Mouse (Mus musculus): ENCODE measurements around the gene Asb7. TPM values are rescaled to one million over a fixed set of nuclear protein-coding genes. Genes with fewer than 3 reads are reported as not detected.

Asb7 gene
- polyA plus RNA-seq, 1 experiment from 2014 or later = 17.1 TPM

DNA sequence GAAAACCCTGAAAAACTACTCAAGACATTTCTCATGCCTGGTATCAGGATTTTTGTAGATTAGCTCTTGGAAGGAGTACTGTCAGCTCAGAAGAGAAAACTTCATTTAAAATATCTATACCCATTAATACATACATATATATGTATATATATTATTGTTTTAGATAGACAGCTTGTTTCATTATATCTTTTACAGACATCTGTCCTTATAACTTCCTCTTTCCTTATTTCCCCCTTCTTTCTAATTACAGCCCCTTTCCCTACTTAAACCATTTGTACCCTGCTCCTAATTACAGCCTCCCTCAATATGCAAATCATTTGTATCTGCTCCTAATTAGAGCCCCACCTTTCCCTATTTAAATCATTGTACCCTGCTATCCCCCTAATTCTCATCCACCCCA, 22.3 kb downstream of the Asb7 start:
- no peak overlapping the region for H3K27ac ChIP-seq (ENCODE audit: low read depth, low read length)
- DNase-seq (ENCODE audit: low spot score) (no peak), ATAC-seq (ENCODE audit: low FRiP score) (no peak)
- no peaks in the 10 kb centered on the region for H3K27me3 ChIP-seq (ENCODE audit: control insufficient read depth, insufficient read depth, low read length)
- no peak overlapping the region for H3K9ac ChIP-seq (ENCODE audit: low read depth, low read length)
- no peak overlapping the region for H3K4me2 ChIP-seq (replicated peaks; ENCODE audit: low read depth, low read length)
- H3K4me1 ChIP-seq (replicated peaks; ENCODE audit: control insufficient read depth, insufficient read depth, low read length) = no peaks in the 10 kb centered on the region
- no peak overlapping the region for H3K4me3 ChIP-seq (ENCODE audit: low read depth, low read length)
- no peaks in the 10 kb centered on the region for H3K9me3 ChIP-seq (ENCODE audit: control insufficient read depth, low read length)
- H3K36me3 ChIP-seq (ENCODE audit: control insufficient read depth, insufficient read depth, low read length) = peaks cover 2% of the 10 kb centered on the region; the same call in 1 of the 2 replicates

DNA sequence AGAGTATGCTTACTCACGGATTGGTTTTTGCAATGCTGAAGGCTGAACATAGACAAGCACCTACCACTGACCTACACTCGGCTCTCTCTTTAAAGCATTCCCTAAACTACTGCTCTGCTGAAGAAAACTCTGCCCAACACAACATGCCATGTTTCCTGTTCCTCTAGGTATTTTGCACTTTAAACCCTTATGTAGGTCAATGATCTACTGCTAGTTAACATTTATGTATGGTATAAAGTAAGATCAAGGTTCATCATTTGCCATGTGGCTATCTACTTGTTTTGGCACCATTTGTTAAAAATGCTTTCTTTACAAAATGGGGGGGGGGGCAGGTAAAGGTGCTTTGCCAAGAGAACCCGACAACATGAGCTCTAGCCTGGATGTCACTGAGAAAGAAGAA, 25.8 kb downstream of the Asb7 start:
- H3K4me2 ChIP-seq (replicated peaks; ENCODE audit: low read depth, low read length) = no peak overlapping the region
- no peak overlapping the region for H3K9ac ChIP-seq (ENCODE audit: low read depth, low read length)
- no peaks in the 10 kb centered on the region for H3K36me3 ChIP-seq (ENCODE audit: control insufficient read depth, insufficient read depth, low read length)
- ATAC-seq (ENCODE audit: low FRiP score) (no peak), DNase-seq (ENCODE audit: low spot score) (no peak)
- no peaks in the 10 kb centered on the region for H3K4me1 ChIP-seq (replicated peaks; ENCODE audit: control insufficient read depth, insufficient read depth, low read length)
- no peaks in the 10 kb centered on the region for H3K27me3 ChIP-seq (ENCODE audit: control insufficient read depth, insufficient read depth, low read length)
- no peak overlapping the region for H3K27ac ChIP-seq (ENCODE audit: low read depth, low read length)
- WGBS = 92% methylated on average over 3 of the region's 3 CpGs
- H3K4me3 ChIP-seq (ENCODE audit: low read depth, low read length) = no peak overlapping the region
- H3K9me3 ChIP-seq (ENCODE audit: control insufficient read depth, low read length) = no peaks in the 10 kb centered on the region

DNA sequence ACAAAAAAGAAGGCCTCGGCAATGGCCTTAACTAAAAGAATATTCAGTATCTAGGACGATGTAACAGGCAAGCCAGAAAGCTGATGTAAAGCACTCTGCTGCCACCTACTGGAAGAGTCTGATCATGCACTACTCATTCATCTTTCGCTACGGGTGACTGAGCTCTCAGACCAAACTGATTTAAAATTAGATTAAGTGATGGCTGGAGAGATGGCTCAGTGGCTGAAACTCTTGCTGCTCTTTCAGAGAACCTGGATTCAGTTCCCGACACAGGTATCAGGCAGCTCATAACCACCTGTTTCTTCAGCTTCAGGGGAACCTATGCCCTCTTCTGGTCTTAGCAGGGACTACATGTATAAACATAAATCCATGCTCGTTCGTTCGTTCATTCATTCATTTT, 27.8 kb downstream of the Asb7 start:
- Histone ChIP-seq H3K9ac (ENCODE audit: low read depth, low read length) (no peak overlapping the region), H3K4me1 (replicated peaks; ENCODE audit: control insufficient read depth, insufficient read depth, low read length) (no peaks in the 10 kb centered on the region), H3K9me3 (ENCODE audit: control insufficient read depth, low read length) (no peaks in the 10 kb centered on the region), H3K4me2 (replicated peaks; ENCODE audit: low read depth, low read length) (no peak overlapping the region), H3K27ac (ENCODE audit: low read depth, low read length) (no peak overlapping the region), H3K4me3 (ENCODE audit: low read depth, low read length) (no peak overlapping the region), H3K36me3 (ENCODE audit: control insufficient read depth, insufficient read depth, low read length) (no peaks in the 10 kb centered on the region), H3K27me3 (ENCODE audit: control insufficient read depth, insufficient read depth, low read length) (no peaks in the 10 kb centered on the region)
- peak; percentile 87 for DNase-seq (ENCODE audit: low spot score)
- ATAC-seq (ENCODE audit: low FRiP score) = 0 out of 2 replicates have a peak, but pooled peaks have one; percentile 30
- 25% methylated on average over 8 of the region's 8 CpGs for WGBS

GRCm38 (mm10) chr7:66660972-66661371, 28.4 kb downstream of the Asb7 start:
- ATAC-seq (ENCODE audit: low FRiP score) (no peak), DNase-seq (ENCODE audit: low spot score) (no peak)
- Histone ChIP-seq H3K9ac (ENCODE audit: low read depth, low read length) (no peak overlapping the region), H3K27me3 (ENCODE audit: control insufficient read depth, insufficient read depth, low read length) (no peaks in the 10 kb centered on the region), H3K4me1 (replicated peaks; ENCODE audit: control insufficient read depth, insufficient read depth, low read length) (no peaks in the 10 kb centered on the region), H3K27ac (ENCODE audit: low read depth, low read length) (no peak overlapping the region), H3K9me3 (ENCODE audit: control insufficient read depth, low read length) (no peaks in the 10 kb centered on the region), H3K4me2 (replicated peaks; ENCODE audit: low read depth, low read length) (no peak overlapping the region), H3K4me3 (ENCODE audit: low read depth, low read length) (no peak overlapping the region), H3K36me3 (ENCODE audit: control insufficient read depth, insufficient read depth, low read length) (no peaks in the 10 kb centered on the region)
- WGBS = 83% methylated on average over 8 of the region's 8 CpGs

- ATAC-seq (ENCODE audit: low FRiP score) = no peak
- 86% methylated on average over 7 of the region's 7 CpGs for WGBS
- H3K36me3 ChIP-seq (ENCODE audit: control insufficient read depth, insufficient read depth, low read length) = peaks cover 2% of the 10 kb centered on the region; the same call in 1 of the 2 replicates
These were observed 29.1 kb downstream of the Asb7 start for GRCm38 (mm10) chr7:66660291-66660690.

GRCm38 (mm10) chr7:66655471-66655870, 33.9 kb downstream of the Asb7 start:
- Histone ChIP-seq H3K27me3 (ENCODE audit: control insufficient read depth, insufficient read depth, low read length) (no peaks in the 10 kb centered on the region), H3K4me2 (replicated peaks; ENCODE audit: low read depth, low read length) (no peak overlapping the region), H3K4me3 (ENCODE audit: low read depth, low read length) (no peak overlapping the region), H3K4me1 (replicated peaks; ENCODE audit: control insufficient read depth, insufficient read depth, low read length) (no peaks in the 10 kb centered on the region), H3K36me3 (ENCODE audit: control insufficient read depth, insufficient read depth, low read length) (peaks cover 2% of the 10 kb centered on the region; the same call in 1 of the 2 replicates), H3K9me3 (ENCODE audit: control insufficient read depth, low read length) (no peaks in the 10 kb centered on the region), H3K27ac (ENCODE audit: low read depth, low read length) (no peak overlapping the region), H3K9ac (ENCODE audit: low read depth, low read length) (no peak overlapping the region)
- no peak for DNase-seq (ENCODE audit: low spot score)
- WGBS = 88% methylated on average over 9 of the region's 9 CpGs
- ATAC-seq (ENCODE audit: low FRiP score) = no peak

More at GRCm38 (mm10) chr7:66660291-66660690, 29.1 kb downstream of the Asb7 start:
- H3K27me3 ChIP-seq (ENCODE audit: control insufficient read depth, insufficient read depth, low read length) = no peaks in the 10 kb centered on the region
- DNase-seq (ENCODE audit: low spot score) = no peak
- H3K4me1 ChIP-seq (replicated peaks; ENCODE audit: control insufficient read depth, insufficient read depth, low read length) = no peaks in the 10 kb centered on the region
- H3K9ac ChIP-seq (ENCODE audit: low read depth, low read length) = no peak overlapping the region
- H3K4me3 ChIP-seq (ENCODE audit: low read depth, low read length) = no peak overlapping the region
- no peaks in the 10 kb centered on the region for H3K9me3 ChIP-seq (ENCODE audit: control insufficient read depth, low read length)
- H3K4me2 ChIP-seq (replicated peaks; ENCODE audit: low read depth, low read length) = no peak overlapping the region
- H3K27ac ChIP-seq (ENCODE audit: low read depth, low read length) = no peak overlapping the region

GRCm38 (mm10) chr7:66653596-66653995, 35.8 kb downstream of the Asb7 start:
- no peaks in the 10 kb centered on the region for H3K4me1 ChIP-seq (replicated peaks; ENCODE audit: control insufficient read depth, insufficient read depth, low read length)
- H3K27ac ChIP-seq (ENCODE audit: low read depth, low read length) = no peak overlapping the region
- H3K27me3 ChIP-seq (ENCODE audit: control insufficient read depth, insufficient read depth, low read length) = no peaks in the 10 kb centered on the region
- H3K4me3 ChIP-seq (ENCODE audit: low read depth, low read length) = no peak overlapping the region
- no peak overlapping the region for H3K9ac ChIP-seq (ENCODE audit: low read depth, low read length)
- 89% methylated on average over 9 of the region's 9 CpGs for WGBS
- ATAC-seq (ENCODE audit: low FRiP score) = no peak
- H3K4me2 ChIP-seq (replicated peaks; ENCODE audit: low read depth, low read length) = no peak overlapping the region
- no peak for DNase-seq (ENCODE audit: low spot score)
- H3K9me3 ChIP-seq (ENCODE audit: control insufficient read depth, low read length) = no peaks in the 10 kb centered on the region
- H3K36me3 ChIP-seq (ENCODE audit: control insufficient read depth, insufficient read depth, low read length) = peaks cover 2% of the 10 kb centered on the region; the same call in 1 of the 2 replicates

DNA sequence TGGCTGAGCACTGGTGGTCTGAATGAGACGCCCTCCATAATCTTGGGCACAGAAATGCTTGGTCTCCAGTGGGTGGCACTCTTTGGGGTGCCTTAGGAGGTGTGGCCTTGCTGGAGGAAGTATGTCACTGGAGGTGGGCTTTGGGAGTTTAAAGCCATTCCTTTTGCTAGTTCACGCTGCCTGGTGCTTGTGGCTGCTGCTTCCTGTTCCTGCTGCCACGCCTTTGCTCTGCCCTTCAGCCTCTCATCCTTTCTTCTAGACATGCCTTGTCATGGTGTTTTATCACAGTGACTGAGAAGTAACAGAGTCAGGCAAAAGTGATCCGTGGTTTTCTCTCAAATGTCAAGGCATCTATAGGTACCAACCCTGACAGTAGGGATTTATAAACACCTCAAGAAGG, 37.2 kb downstream of the Asb7 start:
- H3K36me3 ChIP-seq (ENCODE audit: control insufficient read depth, insufficient read depth, low read length) = peaks cover 2% of the 10 kb centered on the region; the same call in 1 of the 2 replicates
- H3K4me1 ChIP-seq (replicated peaks; ENCODE audit: control insufficient read depth, insufficient read depth, low read length) = no peaks in the 10 kb centered on the region
- no peak overlapping the region for H3K27ac ChIP-seq (ENCODE audit: low read depth, low read length)
- H3K9ac ChIP-seq (ENCODE audit: low read depth, low read length) = no peak overlapping the region
- no peak for DNase-seq (ENCODE audit: low spot score)
- H3K27me3 ChIP-seq (ENCODE audit: control insufficient read depth, insufficient read depth, low read length) = no peaks in the 10 kb centered on the region
- no peak overlapping the region for H3K4me3 ChIP-seq (ENCODE audit: low read depth, low read length)
- 91% methylated on average over 4 of the region's 4 CpGs for WGBS
- ATAC-seq (ENCODE audit: low FRiP score) = no peak
- no peak overlapping the region for H3K4me2 ChIP-seq (replicated peaks; ENCODE audit: low read depth, low read length)
- H3K9me3 ChIP-seq (ENCODE audit: control insufficient read depth, low read length) = no peaks in the 10 kb centered on the region

DNA sequence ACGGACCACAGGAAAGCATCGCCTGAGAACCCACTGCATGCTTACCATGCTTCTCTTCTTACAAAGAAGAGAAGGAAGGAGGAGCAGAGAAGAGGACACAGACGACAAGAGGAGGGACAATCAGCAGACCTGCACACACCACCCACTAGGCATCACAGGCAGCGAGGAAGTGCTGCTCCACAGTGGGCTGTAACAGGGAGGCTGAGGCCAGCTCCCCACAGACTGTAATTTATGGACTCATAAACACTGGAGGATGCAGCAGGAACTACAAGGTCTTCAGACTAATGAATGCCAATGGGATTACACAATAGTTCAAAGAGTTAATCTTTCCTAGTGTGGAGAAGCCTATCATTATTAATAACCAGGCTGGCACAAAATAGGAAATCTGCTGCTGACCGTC, 38.5 kb downstream of the Asb7 start:
- DNase-seq (ENCODE audit: low spot score) = no peak
- H3K4me3 ChIP-seq (ENCODE audit: low read depth, low read length) = no peak overlapping the region
- WGBS = 85% methylated on average over 5 of the region's 5 CpGs
- no peaks in the 10 kb centered on the region for H3K9me3 ChIP-seq (ENCODE audit: control insufficient read depth, low read length)
- no peaks in the 10 kb centered on the region for H3K27me3 ChIP-seq (ENCODE audit: control insufficient read depth, insufficient read depth, low read length)
- ATAC-seq (ENCODE audit: low FRiP score) = no peak
- no peak overlapping the region for H3K27ac ChIP-seq (ENCODE audit: low read depth, low read length)
- H3K4me2 ChIP-seq (replicated peaks; ENCODE audit: low read depth, low read length) = no peak overlapping the region
- no peaks in the 10 kb centered on the region for H3K4me1 ChIP-seq (replicated peaks; ENCODE audit: control insufficient read depth, insufficient read depth, low read length)
- no peak overlapping the region for H3K9ac ChIP-seq (ENCODE audit: low read depth, low read length)
- peaks cover 2% of the 10 kb centered on the region; the same call in 1 of the 2 replicates for H3K36me3 ChIP-seq (ENCODE audit: control insufficient read depth, insufficient read depth, low read length)
